Mouse (Mus musculus): Measurements from ENCODE around the gene Enpp6. TPM values are rescaled to one million over a fixed set of nuclear protein-coding genes. Genes with fewer than 3 reads are reported as not detected.

Gene Enpp6
- total RNA-seq, 2 experiments from 2014 or later, result 0.41 to 0.62 TPM

Other genes starting within 250 kb of the Enpp6 start
- 10 to 100 TPM; 34.9 to 42.3 TPM for gene Irf2, start 247.2 kb upstream of the Enpp6 start, total RNA-seq (2021)